In genomic region chr5:149552742-149553141, GRCm38 (mm10) we compare ENCODE assay signal across 10 mouse cellular contexts. TPM values are rescaled to one million over a fixed set of nuclear protein-coding genes. Genes with fewer than 3 reads are reported as not detected.
A peak's percentile ranks its signal among the peaks of the same experiment; 100 is the strongest.
DNase-seq lines count a peak whose midpoint lies in the region; ATAC-seq and TF ChIP-seq lines count a peak whose summit lies in the region.
"Had no signal": no experiment of that assay in that cellular context is flagged by ENCODE, and none has a peak within 500 bp of the region (broad histone marks: within the 10 kb centered on the region; RNA-seq: fewer than 3 reads in every experiment).

No protein-coding gene starts in this region.

- no peaks in the 10 kb centered on the region for H3K79me2 ChIP-seq in CH12.LX (replicated peaks; ENCODE audit: control insufficient read depth, extremely low read depth, insufficient read depth, poor library complexity, severe bottlenecking)

- TF ChIP-seq RAD21 in CH12.LX (IDR thresholded peaks at IDR 0.05; ENCODE audit: low read depth, low read length), result peak; percentile 3

- no peaks in the 10 kb centered on the region for H3K4me1 ChIP-seq in intestine, postnatal 0 days (replicated peaks; ENCODE audit: control insufficient read depth, insufficient read depth, low read length)
- no peaks in the 10 kb centered on the region for H3K4me1 ChIP-seq in intestine, embryonic 16.5 days (ENCODE audit: control insufficient read depth, insufficient read depth, low read length)
- H3K4me1 ChIP-seq in CH12.LX (ENCODE audit: control insufficient read depth in 1 of 2, insufficient read depth in 2 of 2), result no peaks in the 10 kb centered on the region
- H3K4me1 ChIP-seq in neural tube, embryonic 15.5 days, result no peaks in the 10 kb centered on the region

- peak; percentile 30 for DNase-seq in CH12.LX (ENCODE audit: extremely low read depth)
- peak; percentile 62 for DNase-seq in brain, adult 2 months (ENCODE audit: low read depth, low spot score)
- peak; percentile 43 for DNase-seq in naive thymus-derived CD4-positive, alpha-beta T cell, adult 2 months (ENCODE audit: low read depth)
- DNase-seq in cerebellum, adult 18-20 months, result no peak
- no peak for DNase-seq in adrenal gland, postnatal 25 days

- H3K9ac ChIP-seq in intestine, postnatal 0 days (ENCODE audit: low read depth, low read length), result no peak overlapping the region
- no peak overlapping the region for H3K9ac ChIP-seq in intestine, embryonic 16.5 days (ENCODE audit: low read depth, low read length)
- H3K9ac ChIP-seq in CH12.LX (ENCODE audit: insufficient read depth, low read depth), result no peak overlapping the region
- no peak overlapping the region for H3K9ac ChIP-seq in neural tube, embryonic 15.5 days (replicated peaks)

- dilution Hi-C loops in CH12.LX (cut with MboI; ENCODE audit: extremely low pct_ligation_motif_present, extremely low pct_unique_long_range_greater_than_20kb, low sequenced_read_pairs), result no loop called here

- H3K27me3 ChIP-seq in intestine, postnatal 0 days (replicated peaks; ENCODE audit: control insufficient read depth, insufficient read depth, low read length), result no peaks in the 10 kb centered on the region
- H3K27me3 ChIP-seq in intestine, embryonic 16.5 days (replicated peaks; ENCODE audit: control insufficient read depth, insufficient read depth, low read length), result no peaks in the 10 kb centered on the region
- no peaks in the 10 kb centered on the region for H3K27me3 ChIP-seq in CH12.LX (replicated peaks)
- H3K27me3 ChIP-seq in neural tube, embryonic 15.5 days (replicated peaks), result no peaks in the 10 kb centered on the region

- in situ Hi-C loops in CH12.LX (cut with MboI; ENCODE audit: low pct_ligation_motif_present, low pct_unique_long_range_greater_than_20kb, low sequenced_read_pairs), result no loop called here

- WGBS in intestine, postnatal 0 days, result 43% methylated on average over 9 of the region's 9 CpGs
- 43% methylated on average over 9 of the region's 9 CpGs for WGBS in intestine, embryonic 16.5 days
- WGBS in neural tube, embryonic 15.5 days, result 49% methylated on average over 9 of the region's 9 CpGs

- H3K9me3 ChIP-seq in intestine, postnatal 0 days (ENCODE audit: control insufficient read depth), result no peaks in the 10 kb centered on the region
- H3K9me3 ChIP-seq in intestine, embryonic 16.5 days (ENCODE audit: control insufficient read depth, low read length), result no peaks in the 10 kb centered on the region
- H3K9me3 ChIP-seq in CH12.LX (replicated peaks; ENCODE audit: low read length), result no peaks in the 10 kb centered on the region
- no peaks in the 10 kb centered on the region for H3K9me3 ChIP-seq in neural tube, embryonic 15.5 days (replicated peaks)

- TF ChIP-seq CTCF in intestine, postnatal 0 days (IDR thresholded peaks at IDR 0.05; ENCODE audit: low read depth), result peak; percentile 38
- TF ChIP-seq CTCF in CH12.LX (conservative IDR thresholded peaks at IDR 0.05 in 1 of 2, IDR thresholded peaks at IDR 0.05 in 1 of 2; ENCODE audit: low read depth in 2 of 2, low read length in 2 of 2), result peak; percentile 45 to 66

- TF ChIP-seq POLR2A in CH12.LX (IDR thresholded peaks at IDR 0.05; ENCODE audit: low read depth, low read length), result no peak

- no peak for TF ChIP-seq EP300 in CH12.LX (IDR thresholded peaks at IDR 0.05; ENCODE audit: low read length)

- no peak for ATAC-seq in intestine, postnatal 0 days
- no peak for ATAC-seq in intestine, embryonic 16.5 days
- ATAC-seq in neural tube, embryonic 15.5 days (ENCODE audit: low FRiP score), result no peak

- H3K4me3 ChIP-seq in intestine, postnatal 0 days (ENCODE audit: low read depth, low read length), result no peak overlapping the region
- H3K4me3 ChIP-seq in intestine, embryonic 16.5 days (ENCODE audit: low read length), result no peak overlapping the region
- H3K4me3 ChIP-seq in CH12.LX (replicated peaks in 1 of 3; ENCODE audit: low read depth in 2 of 3, low read length in 2 of 3, poor library complexity in 1 of 3), result no peak overlapping the region
- H3K4me3 ChIP-seq in neural tube, embryonic 15.5 days (replicated peaks), result no peak overlapping the region

- no peaks in the 10 kb centered on the region for H3K36me3 ChIP-seq in intestine, postnatal 0 days (ENCODE audit: control insufficient read depth, insufficient read depth)
- H3K36me3 ChIP-seq in intestine, embryonic 16.5 days (ENCODE audit: control insufficient read depth, insufficient read depth, low read length), result no peaks in the 10 kb centered on the region
- H3K36me3 ChIP-seq in CH12.LX (replicated peaks in 1 of 2; ENCODE audit: control insufficient read depth in 1 of 2, insufficient read depth in 1 of 2, low read length in 1 of 2), result no peaks in the 10 kb centered on the region
- H3K36me3 ChIP-seq in neural tube, embryonic 15.5 days, result no peaks in the 10 kb centered on the region

- H3K4me2 ChIP-seq in intestine, postnatal 0 days (replicated peaks; ENCODE audit: low read depth), result no peak overlapping the region
- H3K4me2 ChIP-seq in intestine, embryonic 16.5 days (ENCODE audit: low read depth, low read length), result no peak overlapping the region
- no peak overlapping the region for H3K4me2 ChIP-seq in CH12.LX (ENCODE audit: insufficient read depth, low read depth, poor library complexity, severe bottlenecking)
- H3K4me2 ChIP-seq in neural tube, embryonic 15.5 days, result no peak overlapping the region

- no peak overlapping the region for H3K27ac ChIP-seq in intestine, postnatal 0 days (ENCODE audit: low read depth, low read length)
- no peak overlapping the region for H3K27ac ChIP-seq in intestine, embryonic 16.5 days (ENCODE audit: low read length)
- no peak overlapping the region for H3K27ac ChIP-seq in CH12.LX (ENCODE audit: insufficient read depth, low read depth)
- no peak overlapping the region for H3K27ac ChIP-seq in neural tube, embryonic 15.5 days (replicated peaks)
- H3K27ac ChIP-seq: macrophage had no signal

TF ChIP-seq in CH12.LX, 34 proteins besides CTCF, POLR2A, EP300 and RAD21:
- TF ChIP-seq PAX5 (IDR thresholded peaks at IDR 0.05; ENCODE audit: low read length) (no peak), SMC3 (IDR thresholded peaks at IDR 0.05; ENCODE audit: low read depth, low read length) (0 out of 2 replicates have a peak, but pooled peaks have one; percentile 15)

RNA-seq across cellular contexts. Expression of gene Wdr95, which starts 24.3 kb away (rescaled TPM):
- polyA plus RNA-seq in intestine, postnatal 0 days (2015; fragmentation: Nextera tagmentation; extraction: Ambion mirVana), result not detected in 2 replicates
- not detected in 2 replicates for polyA plus RNA-seq in intestine, embryonic 16.5 days (2015; fragmentation: Nextera tagmentation; extraction: Ambion mirVana)
- not detected in 2 replicates for total RNA-seq in CH12.LX (2012; rRNA removed)
- not detected in 2 replicates for total RNA-seq in CH12.LX (2014; rRNA removed)
- not detected in 2 replicates for polyA plus RNA-seq in CH12.LX (2012; ENCODE audit: insufficient read length, low read depth)
- 0.12 and 0.36 TPM in 2 replicates for polyA plus RNA-seq in neural tube, embryonic 15.5 days (2015; fragmentation: Nextera tagmentation; extraction: Ambion mirVana)
- total RNA-seq in adrenal gland, postnatal 25 days (2021), result not detected in 2 replicates
- total RNA-seq: adrenal gland, adult 18-20 months had no signal
- polyA plus RNA-seq: macrophage had no signal

Comparison
In these comparisons a context has a peak if more than half of its experiments do, and no peak if none do; other contexts are left out.
1. DNase-seq: peak in CH12.LX (single experiment), brain, adult 2 months (single experiment) and naive thymus-derived CD4-positive, alpha-beta T cell, adult 2 months (single experiment); none in cerebellum, adult 18-20 months (0 of 2) and adrenal gland, postnatal 25 days (single experiment).